Mouse (Mus musculus) left cerebral cortex, adult 2 months (tissue): ENCODE data around the gene Olfr516. TPM values are rescaled to one million over a fixed set of nuclear protein-coding genes. Genes with fewer than 3 reads are reported as not detected.
"Not testable (repeated sequence)": the region's sequence is repeated elsewhere in the genome, so short reads cannot be mapped to it uniquely, and the experiment has no call there.

Experiments
- DNase-seq, 2 experiments: peaks; one replicate each; pipeline ENCODE4 v3.0.0; 2021 to 2022; ENCODE audit warnings: low spot score in 2 of 2, mixed read lengths in 1 of 2; ENCODE audit errors: extremely low spot score in 1 of 2
- H3K27ac ChIP-seq: fragments of 200-600 bp; 2 replicates; pipeline ENCODE4 v1.8.1; 2022
- H3K4me3 ChIP-seq: fragments of 200-600 bp; 2 replicates; pipeline ENCODE4 v1.8.1; 2022
- CTCF ChIP-seq: fragments of 200-600 bp; IDR thresholded peaks from 2 replicates; pipeline ENCODE4 v1.8.1; 2022; ENCODE audit warnings: antibody characterized with exemption, mild to moderate bottlenecking, moderate library complexity
- intact Hi-C: fragments of 180-260 bp; cut with DNase I; formaldehyde crosslinking; loops from one replicate; pipeline ENCODE4 v1.15.1; 2025
- long read RNA-seq, 2 experiments: library from polyadenylated mRNA; stranded (forward); transcript quantifications; one replicate each; pipeline ENCODE4 v2.0.0; 2021; ENCODE audit warnings: borderline mapping rate in 2 of 2
- total RNA-seq, 2 experiments: library from RNA; stranded (reverse); gene quantifications; 2 replicates each; pipeline ENCODE4 v1.2.3; 2021

Olfr516 gene
- not detected for total RNA-seq
- long read RNA-seq, experiment 1 = 0 reads
- long read RNA-seq, experiment 2 = 0 reads

DNA sequence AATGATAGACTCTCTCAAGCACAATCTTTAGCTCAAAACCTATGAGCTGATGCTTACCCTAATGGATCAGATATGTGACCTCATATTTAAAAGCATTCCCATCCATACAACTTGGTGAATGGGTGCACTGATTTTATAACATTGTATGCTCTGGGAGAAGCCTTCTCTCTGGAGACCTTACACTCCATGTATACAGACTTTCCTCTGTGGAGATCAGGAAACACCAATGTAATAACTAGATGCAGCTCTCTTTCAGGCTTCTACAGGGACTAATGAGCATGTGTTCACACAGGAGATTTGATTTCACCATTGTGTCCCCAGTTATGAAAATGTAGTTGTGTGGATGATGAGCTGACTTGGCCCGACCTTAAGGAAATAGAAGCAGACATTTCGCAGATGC is at the start of gene Olfr516:
Gene Olfr516 (minus strand): TSS at position 101 of the 400 bp plus-strand sequence.
- intact Hi-C loops = no loop called here
- Histone ChIP-seq H3K4me3 (no peak within 1 kb of the TSS), H3K27ac (no peak within 1 kb of the TSS)
- no peak for TF ChIP-seq CTCF
- no peak for DNase-seq

DNA sequence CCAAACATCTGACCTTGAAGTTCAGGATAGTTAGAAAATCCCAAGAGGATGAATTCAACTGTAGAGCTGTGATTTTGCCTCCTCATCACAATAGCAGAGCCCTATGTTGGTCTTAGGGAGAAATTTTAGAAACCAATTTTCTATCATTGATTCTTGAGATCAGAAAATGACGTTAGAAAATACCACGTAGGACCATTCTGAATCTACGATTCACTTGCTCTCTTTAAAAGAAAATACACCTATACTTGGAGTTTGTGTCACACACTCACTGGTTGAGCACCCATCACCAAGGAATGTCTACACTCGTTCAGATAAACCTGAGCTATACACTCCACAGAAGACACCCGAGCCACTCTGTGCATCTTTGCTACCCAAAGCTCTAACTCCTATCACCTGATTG is 44.0 kb upstream of the Olfr516 start, which contains the start of gene Olfr519:
Gene Olfr519 (minus strand): TSS at position 101 of the 400 bp plus-strand sequence.
- H3K27ac ChIP-seq = no peak within 1 kb of the TSS
- intact Hi-C loops = no loop called here
- TF ChIP-seq CTCF = no peak
- no peak within 1 kb of the TSS for H3K4me3 ChIP-seq
- DNase-seq = no peak

DNA sequence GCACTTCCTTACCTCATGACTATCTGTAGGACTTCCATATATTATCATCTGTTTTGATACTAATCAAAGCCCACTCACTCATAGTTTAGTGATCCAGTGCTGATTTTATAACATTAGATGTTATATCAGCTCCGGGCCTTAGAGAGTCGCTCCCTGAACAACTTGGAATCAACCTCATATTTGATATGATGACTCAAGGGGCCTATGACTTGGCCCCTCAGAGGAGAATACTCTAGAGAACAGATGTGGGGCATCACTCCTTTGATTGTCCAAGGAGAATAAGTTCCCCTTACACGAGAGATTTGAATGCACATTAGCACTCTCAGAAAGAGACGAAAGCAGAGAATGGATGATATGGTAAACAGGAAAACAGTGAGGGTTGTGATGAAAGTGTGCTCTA is 34.6 kb upstream of the Olfr516 start, which contains the start of gene Olfr518:
Gene Olfr518 (minus strand): TSS at position 101 of the 400 bp plus-strand sequence.
- no peak for DNase-seq
- TF ChIP-seq CTCF = no peak
- intact Hi-C loops = no loop called here
- Histone ChIP-seq H3K27ac (no peak within 1 kb of the TSS), H3K4me3 (no peak within 1 kb of the TSS)

DNA sequence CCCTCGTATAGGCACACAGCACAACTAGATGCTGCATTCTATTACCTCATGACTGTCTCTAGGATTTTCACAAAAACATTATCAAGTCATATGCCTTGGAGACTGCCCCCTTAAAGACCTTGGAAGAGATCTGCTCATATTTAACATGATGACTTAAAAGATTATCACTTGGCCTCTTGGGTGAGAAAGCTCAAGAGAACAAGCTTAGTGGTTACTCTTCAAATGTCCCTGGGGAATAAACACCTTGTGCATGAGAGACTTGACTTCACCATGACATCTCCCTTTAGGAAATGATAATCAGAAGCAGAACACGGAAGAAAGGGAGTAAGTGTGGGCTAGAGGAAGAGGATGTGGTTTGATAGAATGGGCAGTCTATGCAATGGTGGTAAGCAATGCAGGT is 21.9 kb upstream of the Olfr516 start, which contains the start of gene Olfr517:
Gene Olfr517 (minus strand): TSS at position 101 of the 400 bp plus-strand sequence.
- Histone ChIP-seq H3K4me3 (no peak within 1 kb of the TSS), H3K27ac (no peak within 1 kb of the TSS)
- no peak for DNase-seq
- no peak for TF ChIP-seq CTCF
- intact Hi-C loops = no loop called here

DNA sequence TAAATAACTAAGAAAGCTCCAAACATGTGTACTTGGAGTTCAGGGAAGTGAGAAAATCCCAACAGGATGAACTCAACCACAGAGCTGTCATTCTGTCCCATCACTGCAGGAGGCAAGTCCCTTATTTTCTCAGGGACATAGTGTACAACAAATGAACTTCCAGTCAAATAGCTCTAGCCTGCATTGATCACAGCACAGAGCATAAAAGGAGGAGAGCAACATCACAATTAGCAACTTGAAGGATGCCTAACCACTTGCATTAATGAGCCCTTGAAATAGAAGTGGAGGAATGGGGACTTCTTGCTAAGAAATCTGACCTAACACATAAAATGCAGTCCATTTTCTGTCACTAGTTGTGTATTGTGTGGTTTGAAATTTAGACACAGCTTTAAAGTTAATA is 24.4 kb downstream of the Olfr516 start, which contains the start of gene Olfr514:
Gene Olfr514 (minus strand): TSS at position 101 of the 400 bp plus-strand sequence.
- intact Hi-C loops = no loop called here
- Histone ChIP-seq H3K4me3 (no peak within 1 kb of the TSS), H3K27ac (no peak within 1 kb of the TSS)
- no peak for TF ChIP-seq CTCF
- no peak for DNase-seq

DNA sequence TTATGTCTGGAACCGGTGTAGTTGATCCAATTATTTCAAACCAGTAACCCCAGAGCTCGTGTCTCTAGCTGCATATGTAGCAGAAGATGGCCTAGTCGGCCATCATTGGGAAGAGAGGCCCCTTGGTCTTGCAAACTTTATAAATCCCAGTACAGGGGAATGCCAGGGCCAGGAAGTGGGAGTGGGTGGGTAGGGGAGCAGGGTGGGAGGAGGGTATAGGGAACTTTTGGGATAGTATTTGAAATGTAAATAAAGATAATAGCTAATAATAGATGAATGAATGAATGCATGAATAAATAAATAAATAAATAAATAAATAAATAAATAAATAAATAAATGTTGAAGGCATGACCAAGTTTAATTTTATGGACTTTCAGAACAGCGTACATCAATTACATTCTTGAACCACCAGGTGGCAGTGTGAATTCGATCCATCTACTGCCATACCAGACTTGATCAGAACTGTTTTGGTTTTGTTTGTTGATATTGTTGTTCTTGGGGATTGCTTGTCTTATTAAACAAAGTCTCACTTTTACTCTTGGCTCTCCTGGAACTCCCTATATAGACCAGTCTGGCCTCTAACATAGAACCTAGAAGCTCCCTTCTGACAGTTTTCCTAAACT is 35.6 kb downstream of the Olfr516 start:
- TF ChIP-seq CTCF = peak; percentile 75
- intact Hi-C loops = loop anchor here (1.0 kb wide), 2 partner anchors 120 to 214 kb away; partner anchors contain the start of gene Eif3f
- peak in 1 of 2 experiments; percentile 8 for DNase-seq
- H3K27ac ChIP-seq, H3K4me3 ChIP-seq: not testable (repeated sequence)

DNA sequence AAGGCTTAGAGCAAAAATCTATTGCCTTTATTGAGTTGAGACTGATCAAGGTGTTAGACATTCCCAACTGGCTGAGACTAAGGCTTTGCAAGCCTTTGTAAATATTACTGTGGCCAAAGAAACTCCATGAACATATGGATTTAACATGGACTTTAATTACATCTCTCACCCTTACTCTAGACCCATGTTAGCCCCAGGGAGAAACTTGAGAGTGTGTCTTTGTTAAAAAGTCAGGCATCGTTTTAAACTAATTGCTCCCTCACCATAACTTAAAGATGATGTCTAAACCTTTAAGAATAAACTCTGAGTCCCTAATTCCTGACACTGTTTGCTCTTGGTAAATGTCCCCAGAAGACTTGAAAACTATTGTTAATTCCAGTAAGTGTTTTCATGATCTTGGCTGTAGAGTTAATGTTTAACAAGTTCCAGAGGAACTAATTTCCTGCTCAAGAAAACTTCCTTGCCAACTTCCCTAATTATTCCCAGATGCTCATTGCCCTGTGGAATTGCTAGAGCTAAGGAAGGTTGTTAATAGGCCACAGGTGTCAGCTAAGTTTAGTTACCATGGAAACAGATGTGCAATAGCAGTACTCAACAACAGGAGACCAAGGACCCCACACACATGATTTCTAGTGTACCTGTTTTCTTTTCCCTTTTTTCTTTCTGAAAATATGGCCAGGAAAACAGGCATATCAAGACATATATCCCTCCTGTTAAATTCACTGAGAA is 53.0 kb downstream of the Olfr516 start:
- DNase-seq = no peak
- no peak for TF ChIP-seq CTCF
- H3K4me3 ChIP-seq = no peak overlapping the region
- no peak overlapping the region for H3K27ac ChIP-seq
- intact Hi-C loops = no loop called here

Other genes starting within 250 kb of the Olfr516 start
- not detected for gene Olfr506, start 239.7 kb downstream of the Olfr516 start, total RNA-seq
- not detected for gene Olfr507, start 228.7 kb downstream of the Olfr516 start, total RNA-seq
- not detected for gene Olfr508, start 220.5 kb downstream of the Olfr516 start, total RNA-seq
- gene Olfr509, start 198.6 kb downstream of the Olfr516 start, total RNA-seq = not detected
- gene Olfr510, start 184.1 kb downstream of the Olfr516 start, total RNA-seq = not detected
- gene Olfr512, start 137.2 kb downstream of the Olfr516 start, total RNA-seq = not detected
- not detected for gene Olfr513, start 99.6 kb downstream of the Olfr516 start, total RNA-seq
- not detected for gene Olfr514, start 24.5 kb downstream of the Olfr516 start, total RNA-seq
- gene Olfr517, start 21.9 kb upstream of the Olfr516 start, total RNA-seq = not detected
- gene Olfr518, start 34.5 kb upstream of the Olfr516 start, total RNA-seq = not detected
- not detected for gene Olfr519, start 43.9 kb upstream of the Olfr516 start, total RNA-seq
- gene Nlrp10, start 79.6 kb upstream of the Olfr516 start, total RNA-seq = under 1 TPM; 0.40 to 0.48 TPM
- 10 to 100 TPM; 95.6 to 96.2 TPM for gene Eif3f, start 83.9 kb upstream of the Olfr516 start, total RNA-seq
- gene Tub, start 99.8 kb upstream of the Olfr516 start, total RNA-seq = 100 to 1,000 TPM; 140 to 148 TPM
- 10 to 100 TPM; 63.7 to 66.3 TPM for gene Ric3, start 232.8 kb upstream of the Olfr516 start, total RNA-seq